Mouse (Mus musculus) brain, embryonic 14.5 days (tissue): ENCODE measurements around the gene Ap2a1.

ENCODE experiments used
- CTCF ChIP-seq: fragments of 200-500 bp; IDR thresholded peaks from 2 replicates; pipeline ENCODE4 v1.5.1; 2012; ENCODE audit warnings: inconsistent platforms, mild to moderate bottlenecking, moderate library complexity, borderline replicate concordance; ENCODE audit not compliant: insufficient read depth, insufficient read length; ENCODE audit errors: extremely low read depth
- POLR2A ChIP-seq: fragments of 200-500 bp; IDR thresholded peaks from 2 replicates; pipeline ENCODE4 v1.6.1; 2012; ENCODE audit warnings: mild to moderate bottlenecking, inconsistent platforms, borderline replicate concordance; ENCODE audit not compliant: poor library complexity, insufficient read depth, insufficient read length, severe bottlenecking; ENCODE audit errors: extremely low read depth

GRCm38 (mm10) chr7:44970231-44970691 is 41.0 kb upstream of the Ap2a1 start:
- TF ChIP-seq POLR2A (no peak), CTCF (no peak)
